Mouse (Mus musculus): ENCODE data around the gene Srgap1. TPM values are rescaled to one million over a fixed set of nuclear protein-coding genes. Genes with fewer than 3 reads are reported as not detected.

The Srgap1 gene
- polyA plus RNA-seq, 1 experiment = 1.2 TPM

DNA sequence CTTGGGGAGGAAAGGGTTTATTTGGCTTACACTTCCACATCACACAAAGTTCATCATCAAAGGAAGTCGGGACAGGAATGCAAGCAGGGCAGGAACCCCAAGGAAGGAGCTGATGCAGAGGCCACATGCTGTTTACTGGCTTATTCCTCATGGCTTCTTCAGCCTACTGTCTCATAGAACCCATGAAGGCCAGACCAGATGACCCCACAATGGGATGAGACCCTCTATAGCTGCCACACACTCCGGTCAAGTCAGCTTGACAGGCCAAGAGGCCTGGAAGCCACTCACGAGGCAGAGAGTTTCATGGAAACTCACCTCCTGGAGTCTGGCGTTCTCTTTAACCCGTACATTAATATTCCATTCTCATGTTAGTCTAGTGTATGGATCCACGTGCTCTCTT lies 34.8 kb downstream of the Srgap1 start:
- TF ChIP-seq E2F4 (IDR thresholded peaks at IDR 0.05; ENCODE audit: insufficient read depth) (no peak), POLR2AphosphoS2 (IDR thresholded peaks at IDR 0.05; ENCODE audit: insufficient read length, low read depth) (no peak), POLR2A (IDR thresholded peaks at IDR 0.05; ENCODE audit: insufficient read length, low read depth) (no peak), MYOG (IDR thresholded peaks at IDR 0.05; ENCODE audit: control insufficient read depth in 1 of 3, insufficient read depth in 1 of 3, insufficient read length in 2 of 3, low read depth in 2 of 3) (no peak), MYOD1 (IDR thresholded peaks at IDR 0.05; ENCODE audit: control insufficient read depth in 1 of 3, insufficient read length in 2 of 3, low read depth in 2 of 3) (no peak)
- Histone ChIP-seq H3K4me2 (ENCODE audit: low read depth) (no peak overlapping the region), H3ac (ENCODE audit: control insufficient read depth, insufficient read length) (no peak overlapping the region), H3K79me2 (ENCODE audit: control insufficient read depth, insufficient read depth) (no peaks in the 10 kb centered on the region), H3K36me3 (ENCODE audit: control insufficient read depth, insufficient read depth) (no peaks in the 10 kb centered on the region), H3K27me3 (ENCODE audit: control insufficient read depth, insufficient read depth, insufficient read length) (no peaks in the 10 kb centered on the region), H3K4me3 (no peak overlapping the region)

DNA sequence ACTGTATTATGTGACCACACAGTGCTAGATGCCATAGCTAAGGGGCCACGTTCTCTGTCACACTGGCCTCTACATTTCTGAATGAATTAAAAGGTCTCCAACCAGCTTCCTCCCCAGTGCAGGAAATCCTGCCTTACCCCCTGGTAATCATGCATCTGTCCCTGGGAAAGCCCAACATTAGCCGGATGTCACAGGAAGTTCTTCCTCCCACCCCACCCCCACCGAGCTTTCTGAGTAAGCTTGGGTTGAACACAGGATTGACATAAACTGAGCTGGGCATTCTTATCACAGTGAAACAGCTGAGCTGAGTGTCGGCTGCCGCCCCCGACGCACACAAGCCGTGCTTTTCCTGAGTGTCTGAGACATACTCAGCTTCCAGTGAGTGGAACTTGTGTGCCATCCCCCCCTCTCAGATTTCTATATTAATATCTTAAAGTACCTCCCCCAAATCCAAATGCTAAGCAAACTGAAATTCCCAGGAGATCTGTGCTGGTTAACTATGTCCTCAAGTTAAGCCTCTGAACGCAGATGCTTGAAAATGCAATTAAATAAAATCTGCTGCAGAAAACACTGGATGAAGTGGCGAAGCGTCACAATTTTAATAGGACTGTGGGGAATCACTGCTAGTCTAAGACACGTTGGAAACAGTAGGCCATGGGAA lies 38.3 kb downstream of the Srgap1 start:
- H3K27me3 ChIP-seq (ENCODE audit: control insufficient read depth, insufficient read depth, insufficient read length) = no peaks in the 10 kb centered on the region
- H3K79me2 ChIP-seq (ENCODE audit: control insufficient read depth, insufficient read depth) = no peaks in the 10 kb centered on the region
- TF ChIP-seq POLR2AphosphoS2 (IDR thresholded peaks at IDR 0.05; ENCODE audit: insufficient read length, low read depth) = no peak
- no peak for TF ChIP-seq TCF12 (IDR thresholded peaks at IDR 0.05; ENCODE audit: insufficient read depth, poor library complexity, severe bottlenecking)
- TF ChIP-seq POLR2A (IDR thresholded peaks at IDR 0.05; ENCODE audit: insufficient read length, low read depth) = no peak
- no peak for TF ChIP-seq MAX (IDR thresholded peaks at IDR 0.05; ENCODE audit: low read depth)
- no peak for TF ChIP-seq CEBPB (IDR thresholded peaks at IDR 0.05; ENCODE audit: insufficient read depth, poor library complexity, severe bottlenecking)
- TF ChIP-seq SRF (IDR thresholded peaks at IDR 0.05; ENCODE audit: control insufficient read depth, insufficient read length, low read depth) = no peak
- no peak for TF ChIP-seq USF1 (IDR thresholded peaks at IDR 0.05; ENCODE audit: low read depth)
- TF ChIP-seq MYOG (IDR thresholded peaks at IDR 0.05; ENCODE audit: control insufficient read depth in 1 of 3, insufficient read depth in 1 of 3, insufficient read length in 2 of 3, low read depth in 2 of 3) = peak in 1 of 3 experiments; percentile 34
- TF ChIP-seq TCF3 (IDR thresholded peaks at IDR 0.05; ENCODE audit: insufficient read length, low read depth) = no peak
- peak in 1 of 3 experiments; percentile 69 for TF ChIP-seq MYOD1 (IDR thresholded peaks at IDR 0.05; ENCODE audit: control insufficient read depth in 1 of 3, insufficient read length in 2 of 3, low read depth in 2 of 3)
- no peak for TF ChIP-seq E2F4 (IDR thresholded peaks at IDR 0.05; ENCODE audit: insufficient read depth)
- no peak overlapping the region for H3ac ChIP-seq (ENCODE audit: control insufficient read depth, insufficient read length)
- peak overlapping the region; percentile 36 for H3K4me2 ChIP-seq (ENCODE audit: low read depth)
- no peak overlapping the region for H3K4me3 ChIP-seq
- H3K36me3 ChIP-seq (ENCODE audit: control insufficient read depth, insufficient read depth) = no peaks in the 10 kb centered on the region

DNA sequence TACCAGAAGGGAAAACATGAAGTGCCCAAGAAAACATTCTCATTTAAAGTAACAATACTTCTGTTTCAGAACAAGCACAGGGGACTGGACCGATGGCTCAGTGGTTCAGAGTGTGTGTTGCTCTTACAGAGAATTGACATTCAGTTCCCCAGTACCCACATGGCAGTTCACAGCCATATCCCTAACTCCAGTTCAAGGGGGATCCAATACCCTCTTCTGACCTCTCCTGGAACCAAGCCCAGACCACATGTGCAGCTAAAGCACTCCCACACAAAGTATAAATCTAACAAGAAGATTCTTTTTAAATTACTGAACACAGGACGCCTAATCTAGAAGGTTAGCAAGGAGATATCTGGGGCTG lies 38.8 kb downstream of the Srgap1 start:
- no peak for TF ChIP-seq MYOD1 (IDR thresholded peaks at IDR 0.05; ENCODE audit: control insufficient read depth in 1 of 3, insufficient read length in 2 of 3, low read depth in 2 of 3)
- TF ChIP-seq CEBPB (IDR thresholded peaks at IDR 0.05; ENCODE audit: insufficient read depth, poor library complexity, severe bottlenecking) = no peak
- TF ChIP-seq SRF (IDR thresholded peaks at IDR 0.05; ENCODE audit: control insufficient read depth, insufficient read length, low read depth) = no peak
- TF ChIP-seq USF1 (IDR thresholded peaks at IDR 0.05; ENCODE audit: low read depth) = no peak
- TF ChIP-seq MYOG (IDR thresholded peaks at IDR 0.05; ENCODE audit: control insufficient read depth in 1 of 3, insufficient read depth in 1 of 3, insufficient read length in 2 of 3, low read depth in 2 of 3) = no peak
- TF ChIP-seq POLR2A (IDR thresholded peaks at IDR 0.05; ENCODE audit: insufficient read length, low read depth) = no peak
- no peak for TF ChIP-seq POLR2AphosphoS2 (IDR thresholded peaks at IDR 0.05; ENCODE audit: insufficient read length, low read depth)
- no peak for TF ChIP-seq MAX (IDR thresholded peaks at IDR 0.05; ENCODE audit: low read depth)
- TF ChIP-seq E2F4 (IDR thresholded peaks at IDR 0.05; ENCODE audit: insufficient read depth) = no peak
- TF ChIP-seq TCF12 (IDR thresholded peaks at IDR 0.05; ENCODE audit: insufficient read depth, poor library complexity, severe bottlenecking) = no peak
- TF ChIP-seq TCF3 (IDR thresholded peaks at IDR 0.05; ENCODE audit: insufficient read length, low read depth) = no peak
- no peak for TF ChIP-seq REST (IDR thresholded peaks at IDR 0.05; ENCODE audit: insufficient read depth, insufficient read length)
- H3ac ChIP-seq (ENCODE audit: control insufficient read depth, insufficient read length) = no peak overlapping the region
- no peaks in the 10 kb centered on the region for H3K27me3 ChIP-seq (ENCODE audit: control insufficient read depth, insufficient read depth, insufficient read length)
- no peak overlapping the region for H3K4me3 ChIP-seq
- peak overlapping the region; percentile 36 for H3K4me2 ChIP-seq (ENCODE audit: low read depth)
- H3K36me3 ChIP-seq (ENCODE audit: control insufficient read depth, insufficient read depth) = no peaks in the 10 kb centered on the region
- no peaks in the 10 kb centered on the region for H3K79me2 ChIP-seq (ENCODE audit: control insufficient read depth, insufficient read depth)

DNA sequence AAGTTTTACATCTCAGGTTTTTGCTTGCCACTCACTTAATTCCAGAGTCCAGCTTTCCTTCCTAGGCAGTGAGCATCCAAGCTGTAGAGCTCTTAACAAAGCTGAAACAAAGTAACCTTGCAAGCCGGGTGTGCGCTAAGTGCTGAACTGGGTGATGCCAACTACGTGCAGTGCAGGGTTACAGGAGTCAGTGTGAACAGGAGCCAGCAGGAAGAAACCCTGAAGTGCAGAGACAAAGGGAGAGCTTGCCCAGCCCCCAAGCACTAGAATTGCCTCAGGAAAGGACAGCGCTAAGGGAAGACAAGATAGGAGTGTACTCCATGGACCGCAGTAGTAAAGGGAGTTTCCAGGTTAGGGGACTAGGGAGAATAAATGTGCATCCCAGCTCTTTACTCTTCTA lies 40.5 kb downstream of the Srgap1 start:
- no peaks in the 10 kb centered on the region for H3K36me3 ChIP-seq (ENCODE audit: control insufficient read depth, insufficient read depth)
- TF ChIP-seq MYOG (IDR thresholded peaks at IDR 0.05; ENCODE audit: control insufficient read depth in 1 of 3, insufficient read depth in 1 of 3, insufficient read length in 2 of 3, low read depth in 2 of 3) = no peak
- TF ChIP-seq REST (IDR thresholded peaks at IDR 0.05; ENCODE audit: insufficient read depth, insufficient read length) = no peak
- TF ChIP-seq E2F4 (IDR thresholded peaks at IDR 0.05; ENCODE audit: insufficient read depth) = no peak
- TF ChIP-seq MYOD1 (IDR thresholded peaks at IDR 0.05; ENCODE audit: control insufficient read depth in 1 of 3, insufficient read length in 2 of 3, low read depth in 2 of 3) = no peak
- no peak for TF ChIP-seq CEBPB (IDR thresholded peaks at IDR 0.05; ENCODE audit: insufficient read depth, poor library complexity, severe bottlenecking)
- no peak for TF ChIP-seq USF1 (IDR thresholded peaks at IDR 0.05; ENCODE audit: low read depth)
- TF ChIP-seq TCF3 (IDR thresholded peaks at IDR 0.05; ENCODE audit: insufficient read length, low read depth) = no peak
- TF ChIP-seq POLR2AphosphoS2 (IDR thresholded peaks at IDR 0.05; ENCODE audit: insufficient read length, low read depth) = no peak
- TF ChIP-seq TCF12 (IDR thresholded peaks at IDR 0.05; ENCODE audit: insufficient read depth, poor library complexity, severe bottlenecking) = no peak
- no peak for TF ChIP-seq SRF (IDR thresholded peaks at IDR 0.05; ENCODE audit: control insufficient read depth, insufficient read length, low read depth)
- no peak for TF ChIP-seq MAX (IDR thresholded peaks at IDR 0.05; ENCODE audit: low read depth)
- no peak for TF ChIP-seq POLR2A (IDR thresholded peaks at IDR 0.05; ENCODE audit: insufficient read length, low read depth)
- H3K4me2 ChIP-seq (ENCODE audit: low read depth) = no peak overlapping the region
- H3K4me3 ChIP-seq = no peak overlapping the region
- H3K79me2 ChIP-seq (ENCODE audit: control insufficient read depth, insufficient read depth) = no peaks in the 10 kb centered on the region
- H3K27me3 ChIP-seq (ENCODE audit: control insufficient read depth, insufficient read depth, insufficient read length) = no peaks in the 10 kb centered on the region
- no peak overlapping the region for H3ac ChIP-seq (ENCODE audit: control insufficient read depth, insufficient read length)

All from myocyte (in vitro differentiated cells).